Mouse (Mus musculus) mature B cell (primary cell): ENCODE results near the gene Car1.
"Not testable (repeated sequence)": the region's sequence is repeated elsewhere in the genome, so short reads cannot be mapped to it uniquely, and the experiment has no call there.

Source experiments
- in situ Hi-C: fragments of 300-500 bp; cut with MboI; formaldehyde crosslinking; loops from 2 replicates; pipeline ENCODE4 v1.14.3; 2019

Car1 gene

DNA sequence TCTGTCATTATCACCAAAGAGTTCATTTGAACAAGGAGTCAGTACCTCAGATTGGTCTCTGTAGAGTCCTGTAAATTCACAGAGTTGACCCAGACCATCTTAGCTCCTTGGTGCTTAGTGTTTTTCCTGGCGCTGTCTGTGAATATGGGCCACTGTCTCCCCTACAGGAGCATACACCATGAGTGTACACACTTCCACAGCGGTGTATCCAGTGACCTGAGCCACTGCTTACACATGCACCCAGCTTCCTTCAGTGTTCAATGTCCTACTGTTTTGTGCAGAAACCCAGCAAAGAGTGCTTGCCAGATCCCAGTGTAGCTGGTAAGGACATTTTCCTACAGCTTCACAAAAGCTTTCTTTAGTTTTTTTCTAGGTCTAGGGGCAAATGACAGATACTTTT is 22.8 kb downstream of the Car1 start:
- in situ Hi-C loops = no loop called here

- in situ Hi-C loops = not testable (repeated sequence)
Measured at GRCm38 (mm10) chr3:14783198-14783597, 25.0 kb downstream of the Car1 start.

DNA sequence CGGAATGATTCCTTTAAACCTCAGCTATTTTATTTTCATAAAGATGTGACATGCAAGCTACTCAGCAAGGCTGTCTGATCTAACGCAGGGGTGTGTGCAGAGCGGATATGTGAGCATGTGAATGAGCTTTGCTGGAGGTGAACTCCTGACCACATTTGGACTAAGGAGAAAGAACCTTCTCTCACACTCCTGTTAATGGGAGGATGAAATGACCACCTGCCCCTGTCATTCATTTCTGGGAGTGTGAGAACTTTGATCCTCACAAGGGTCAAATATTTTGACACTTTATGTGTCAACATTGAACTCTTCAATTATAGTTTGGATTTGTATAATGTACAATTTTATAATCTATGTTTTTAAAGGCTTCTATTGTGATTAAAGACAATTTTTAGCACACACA is 25.8 kb downstream of the Car1 start:
- in situ Hi-C loops = not testable (repeated sequence)

- in situ Hi-C loops = no loop called here
Measured at GRCm38 (mm10) chr3:14780212-14780611, 28.0 kb downstream of the Car1 start.

DNA sequence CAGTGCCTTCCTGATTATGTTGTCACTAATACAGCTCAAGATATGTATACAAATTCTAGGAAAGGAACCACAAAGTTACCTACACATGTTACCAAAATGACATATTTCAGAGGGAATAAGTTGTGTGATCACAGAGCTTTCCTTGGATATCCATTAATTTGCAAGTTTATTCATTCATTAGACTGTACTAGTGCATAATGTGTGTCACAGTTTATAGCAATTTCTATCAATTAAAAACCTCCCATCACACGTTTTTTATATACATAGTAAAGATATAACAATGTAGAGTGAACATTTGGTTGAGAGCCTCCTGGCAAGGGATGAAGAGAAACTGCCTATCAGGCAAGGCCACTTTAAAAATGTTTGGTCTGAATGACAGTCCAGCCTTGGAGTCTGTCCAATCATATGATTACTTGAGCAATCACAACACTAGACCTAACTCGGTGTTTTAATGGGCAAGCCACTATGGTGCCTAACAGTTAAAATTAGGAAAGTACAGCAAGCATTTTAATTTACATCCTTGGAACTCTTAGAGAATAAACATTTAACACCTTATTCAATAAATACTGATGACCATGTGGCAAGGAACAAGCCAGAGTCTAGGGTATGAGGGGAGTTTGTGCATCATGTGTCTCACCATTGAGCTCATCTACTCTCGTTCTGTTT is 31.5 kb downstream of the Car1 start:
- in situ Hi-C loops = not testable (repeated sequence)

DNA sequence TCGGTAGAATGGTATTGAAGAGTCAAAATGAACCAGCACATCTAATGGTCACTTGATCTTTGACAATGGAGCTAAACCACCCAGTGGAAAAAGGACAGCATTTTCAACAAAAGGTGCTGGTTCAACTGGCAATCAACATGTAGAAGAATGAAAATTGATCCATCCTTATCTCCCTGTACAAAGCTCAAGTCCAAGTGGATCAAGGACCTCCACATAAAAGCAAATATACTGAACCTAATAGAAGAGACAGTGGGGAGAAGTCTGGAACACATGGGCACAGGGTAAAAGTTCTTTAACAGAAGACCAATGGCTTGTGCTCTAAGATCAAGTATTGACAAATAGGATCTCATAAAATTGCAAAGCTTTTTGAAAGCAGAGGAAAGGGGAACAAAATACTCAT is 33.6 kb downstream of the Car1 start:
- in situ Hi-C loops = not testable (repeated sequence)

GRCm38 (mm10) chr3:14772473-14772872 is 35.7 kb downstream of the Car1 start:
- in situ Hi-C loops = not testable (repeated sequence)

DNA sequence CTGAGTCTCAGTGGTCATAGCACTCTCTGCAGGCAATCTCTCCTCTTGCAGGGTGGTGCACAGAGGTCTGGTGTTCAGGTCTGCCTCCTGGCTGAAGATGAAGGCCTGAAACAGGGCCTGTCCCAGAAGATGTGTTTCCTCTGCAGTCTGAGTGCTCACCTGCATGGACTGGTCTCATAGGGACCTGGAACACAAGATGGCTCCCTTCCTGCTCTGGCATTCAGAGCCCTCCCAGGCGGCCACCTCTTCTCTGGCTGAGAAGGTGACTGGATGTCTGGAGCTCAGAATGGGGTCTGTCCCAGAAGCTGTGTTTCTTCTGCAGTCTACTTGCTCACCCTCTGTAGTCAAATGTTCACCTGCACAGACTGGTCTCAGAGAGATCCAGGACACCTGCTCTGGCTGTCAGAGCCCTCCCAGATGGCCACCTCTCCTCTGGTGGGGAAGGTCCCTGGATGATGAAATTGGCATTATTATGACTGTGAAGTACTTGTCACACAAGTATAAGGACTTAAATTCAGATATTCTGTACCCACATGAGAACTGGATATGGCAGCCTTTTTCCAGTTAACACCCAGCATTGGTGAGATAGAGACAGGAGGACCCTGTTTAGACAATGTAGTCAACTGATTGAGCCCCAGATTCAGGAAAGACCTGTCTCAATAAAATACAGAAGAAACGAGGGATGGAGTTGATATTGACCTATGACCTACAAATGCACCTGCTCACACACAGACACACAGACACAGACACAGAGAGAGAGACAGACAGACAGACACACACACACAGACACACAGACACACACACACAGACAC is 43.2 kb downstream of the Car1 start:
- in situ Hi-C loops = no loop called here

- in situ Hi-C loops = no loop called here
Measured at GRCm38 (mm10) chr3:14755716-14756115, 52.5 kb downstream of the Car1 start.

- in situ Hi-C loops = no loop called here
Measured at GRCm38 (mm10) chr3:14746041-14746440, 62.1 kb downstream of the Car1 start.

- in situ Hi-C loops = no loop called here
Measured at GRCm38 (mm10) chr3:14738261-14738660, 69.9 kb downstream of the Car1 start.

- in situ Hi-C loops = not testable (repeated sequence)
Measured at GRCm38 (mm10) chr3:14727496-14727895, 80.7 kb downstream of the Car1 start.

GRCm38 (mm10) chr3:14725462-14725861 is 82.7 kb downstream of the Car1 start:
- in situ Hi-C loops = not testable (repeated sequence)
